Mouse (Mus musculus) midbrain, embryonic 12.5 days (tissue): ENCODE measurements around the gene Gm49486. TPM values are rescaled to one million over a fixed set of nuclear protein-coding genes. Genes with fewer than 3 reads are reported as not detected.

Experiments used
- ATAC-seq: fragments of 200-750 bp; cut with Nextera tagmentation; 2 replicates; pipeline ENCODE4 v1.8.0; 2017; ENCODE audit warnings: low read depth, moderate TSS enrichment, moderate library complexity; ENCODE audit not compliant: low FRiP score
- H3K27ac ChIP-seq: fragments of 300-500 bp; sonication (generic); replicated peaks from 2 replicates; pipeline ENCODE4 v1.5.1; 2016; ENCODE audit warnings: mild to moderate bottlenecking
- H3K27me3 ChIP-seq: fragments of 300-500 bp; sonication (generic); 2 replicates; pipeline ENCODE4 v1.6.1; 2016; ENCODE audit warnings: mild to moderate bottlenecking
- H3K36me3 ChIP-seq: fragments of 300-500 bp; sonication (generic); 2 replicates; pipeline ENCODE4 v1.6.1; 2016
- H3K4me1 ChIP-seq: fragments of 300-500 bp; sonication (generic); 2 replicates; pipeline ENCODE4 v1.6.1; 2016
- H3K4me2 ChIP-seq: fragments of 300-500 bp; sonication (generic); replicated peaks from 2 replicates; pipeline ENCODE4 v1.6.1; 2016; ENCODE audit warnings: mild to moderate bottlenecking, moderate library complexity
- H3K4me3 ChIP-seq: fragments of 300-500 bp; sonication (generic); 2 replicates; pipeline ENCODE4 v1.5.1; 2016; ENCODE audit warnings: mild to moderate bottlenecking
- H3K9ac ChIP-seq: fragments of 300-500 bp; sonication (generic); replicated peaks from 2 replicates; pipeline ENCODE4 v1.6.1; 2016; ENCODE audit warnings: mild to moderate bottlenecking, moderate library complexity
- H3K9me3 ChIP-seq: fragments of 300-500 bp; sonication (generic); 2 replicates; pipeline ENCODE4 v1.6.1; 2016; ENCODE audit warnings: mild to moderate bottlenecking
- WGBS: fragments of 180-500 bp; shearing (Covaris S2); methylation state at CpG from one replicate; pipeline ENCODE4 v1.1.7; 2016; 5-methylcytosine and 5-hydroxymethylcytosine counted together
- polyA plus RNA-seq: library from polyadenylated mRNA; unstranded; fragments of >200 nt; fragmentation: Nextera tagmentation; extraction: Ambion mirVana; gene quantifications from 2 replicates; pipeline ENCODE4 v1.2.1, GENCODE M21; 2016

Gene Gm49486
- polyA plus RNA-seq, 1 experiment from 2014 or later: 0.80 TPM

GRCm38 (mm10) chr15:79280850-79281249 lies 51.7 kb downstream of the Gm49486 start:
- H3K27ac ChIP-seq: no peak overlapping the region

GRCm38 (mm10) chr15:79281389-79281788 lies 52.2 kb downstream of the Gm49486 start:
- Histone ChIP-seq H3K27me3 (no peaks in the 10 kb centered on the region), H3K9ac (no peak overlapping the region), H3K27ac (no peak overlapping the region), H3K36me3 (peaks cover 5% of the 10 kb centered on the region; the same call in 1 of the 2 replicates), H3K4me1 (no peaks in the 10 kb centered on the region), H3K4me2 (no peak overlapping the region), H3K9me3 (no peaks in the 10 kb centered on the region), H3K4me3 (no peak overlapping the region)
- ATAC-seq: no peak
- 80% methylated on average over 1 of the region's 1 CpGs for WGBS

More at GRCm38 (mm10) chr15:79280850-79281249, 51.7 kb downstream of the Gm49486 start:
- Histone ChIP-seq H3K27me3 (no peaks in the 10 kb centered on the region), H3K9me3 (no peaks in the 10 kb centered on the region), H3K4me3 (no peak overlapping the region), H3K9ac (no peak overlapping the region), H3K4me1 (no peaks in the 10 kb centered on the region), H3K4me2 (no peak overlapping the region), H3K36me3 (no peaks in the 10 kb centered on the region)
- WGBS: 65% methylated on average over 5 of the region's 5 CpGs
- no peak for ATAC-seq

GRCm38 (mm10) chr15:79282434-79282833 lies 53.2 kb downstream of the Gm49486 start:
- WGBS: 86% methylated on average over 5 of the region's 5 CpGs
- no peak overlapping the region for H3K27ac ChIP-seq
- H3K4me2 ChIP-seq: no peak overlapping the region

DNA sequence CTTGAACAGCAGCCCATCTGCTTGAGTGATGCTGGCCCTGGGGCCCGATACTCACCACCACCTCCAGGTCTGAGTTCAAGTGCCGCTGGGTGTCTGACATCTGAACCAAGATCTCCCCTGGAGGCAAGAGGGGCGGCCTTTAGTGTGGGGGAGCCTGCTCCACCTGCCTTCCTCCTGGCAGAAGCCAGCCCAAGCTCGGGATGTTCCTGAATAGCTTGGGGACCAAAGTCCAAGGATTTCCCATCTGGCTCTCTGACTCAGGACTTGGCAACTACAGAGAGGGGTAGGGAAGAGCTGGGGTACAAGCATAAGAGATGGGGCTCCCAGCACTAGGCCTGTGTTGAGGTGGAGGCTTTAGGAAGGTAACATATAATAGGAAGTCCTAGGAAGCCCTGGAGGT lies 54.2 kb downstream of the Gm49486 start:
- no peaks in the 10 kb centered on the region for H3K27me3 ChIP-seq
- no peaks in the 10 kb centered on the region for H3K9me3 ChIP-seq
- no peak for ATAC-seq
- no peak overlapping the region for H3K4me2 ChIP-seq
- H3K27ac ChIP-seq: no peak overlapping the region
- peaks cover 7% of the 10 kb centered on the region; the same call in 1 of the 2 replicates for H3K36me3 ChIP-seq
- no peak overlapping the region for H3K9ac ChIP-seq
- H3K4me1 ChIP-seq: no peaks in the 10 kb centered on the region
- H3K4me3 ChIP-seq: no peak overlapping the region
- WGBS: 86% methylated on average over 4 of the region's 4 CpGs

More at GRCm38 (mm10) chr15:79282434-79282833, 53.2 kb downstream of the Gm49486 start:
- Histone ChIP-seq H3K36me3 (peaks cover 7% of the 10 kb centered on the region; the same call in 1 of the 2 replicates), H3K9ac (no peak overlapping the region), H3K4me1 (no peaks in the 10 kb centered on the region), H3K4me3 (no peak overlapping the region), H3K9me3 (no peaks in the 10 kb centered on the region), H3K27me3 (no peaks in the 10 kb centered on the region)
- no peak for ATAC-seq

GRCm38 (mm10) chr15:79285399-79285798 lies 56.2 kb downstream of the Gm49486 start, which contains the start of gene Baiap2l2:
TSS of gene Baiap2l2 (minus strand) at chr15:79285537.
- Histone ChIP-seq H3K36me3 (peaks cover 11% of the 10 kb centered on the region), H3K4me2 (no peak within 1 kb of the TSS), H3K9me3 (no peaks in the 10 kb centered on the region), H3K9ac (no peak within 1 kb of the TSS), H3K27me3 (no peaks in the 10 kb centered on the region), H3K27ac (no peak within 1 kb of the TSS), H3K4me3 (no peak within 1 kb of the TSS), H3K4me1 (no peaks in the 10 kb centered on the region)
- 74% methylated on average over 10 of the region's 10 CpGs for WGBS
- no peak for ATAC-seq

- Histone ChIP-seq H3K4me1 (no peaks in the 10 kb centered on the region), H3K9ac (no peak overlapping the region), H3K4me2 (no peak overlapping the region), H3K36me3 (peaks cover 11% of the 10 kb centered on the region), H3K4me3 (no peak overlapping the region), H3K9me3 (no peaks in the 10 kb centered on the region), H3K27ac (no peak overlapping the region), H3K27me3 (no peaks in the 10 kb centered on the region)
- WGBS: 90% methylated on average over 7 of the region's 7 CpGs
- no peak for ATAC-seq
These were observed 57.0 kb downstream of the Gm49486 start for GRCm38 (mm10) chr15:79286141-79286540.

DNA sequence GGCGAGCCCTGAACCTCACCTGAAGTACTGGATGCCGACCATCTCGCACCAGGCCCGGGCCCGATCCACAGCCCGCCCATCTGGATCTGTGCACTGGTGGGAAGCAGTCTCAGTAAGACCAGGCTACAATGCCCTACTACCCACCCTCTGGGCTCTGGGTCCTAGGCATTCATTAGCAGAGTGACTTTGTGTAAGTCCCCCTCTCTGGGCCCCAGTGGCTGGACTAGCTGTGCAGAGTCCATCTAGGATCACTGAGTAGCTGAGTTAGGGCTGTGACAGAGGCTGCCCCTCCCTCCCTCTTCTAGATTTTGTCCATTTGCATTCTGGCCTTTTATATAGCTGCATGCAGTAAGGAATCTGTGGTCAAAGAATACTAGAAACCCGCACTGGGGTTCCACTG lies 57.9 kb downstream of the Gm49486 start:
- Histone ChIP-seq H3K36me3 (peaks cover 11% of the 10 kb centered on the region), H3K4me1 (no peaks in the 10 kb centered on the region), H3K9ac (no peak overlapping the region), H3K4me3 (no peak overlapping the region), H3K4me2 (no peak overlapping the region), H3K27ac (no peak overlapping the region), H3K9me3 (no peaks in the 10 kb centered on the region), H3K27me3 (no peaks in the 10 kb centered on the region)
- no peak for ATAC-seq
- WGBS: 93% methylated on average over 7 of the region's 7 CpGs

DNA sequence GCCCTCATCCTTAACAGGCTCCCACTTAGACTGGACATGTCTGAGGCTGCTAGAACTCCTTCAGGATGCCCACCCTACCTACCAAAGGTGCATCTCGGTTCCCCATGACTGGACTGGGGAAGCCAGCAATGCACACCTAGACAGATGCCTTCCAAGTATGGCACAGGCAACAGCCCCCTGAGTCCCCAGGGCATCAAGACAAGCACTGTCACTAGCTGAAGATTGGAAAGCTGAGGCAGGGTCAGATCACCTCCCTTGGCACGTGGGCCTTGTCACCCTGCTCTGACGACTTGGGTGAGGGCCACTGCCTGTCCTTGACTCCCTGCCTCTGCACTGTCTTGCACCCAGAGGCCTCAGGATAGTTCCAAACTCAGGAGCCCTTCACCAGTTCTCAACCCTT lies 59.2 kb downstream of the Gm49486 start:
- no peak for ATAC-seq
- H3K27me3 ChIP-seq: no peaks in the 10 kb centered on the region
- no peak overlapping the region for H3K9ac ChIP-seq
- no peak overlapping the region for H3K27ac ChIP-seq
- H3K9me3 ChIP-seq: no peaks in the 10 kb centered on the region
- WGBS: 92% methylated on average over 3 of the region's 3 CpGs
- peaks cover 11% of the 10 kb centered on the region for H3K36me3 ChIP-seq
- H3K4me1 ChIP-seq: no peaks in the 10 kb centered on the region
- no peak overlapping the region for H3K4me3 ChIP-seq
- no peak overlapping the region for H3K4me2 ChIP-seq

- no peaks in the 10 kb centered on the region for H3K4me1 ChIP-seq
- WGBS: 97% methylated on average over 12 of the region's 12 CpGs
- H3K27ac ChIP-seq: no peak overlapping the region
- H3K4me2 ChIP-seq: no peak overlapping the region
- H3K36me3 ChIP-seq: peaks cover 11% of the 10 kb centered on the region
- H3K9me3 ChIP-seq: no peaks in the 10 kb centered on the region
- H3K9ac ChIP-seq: no peak overlapping the region
- H3K4me3 ChIP-seq: no peak overlapping the region
- no peak for ATAC-seq
- no peaks in the 10 kb centered on the region for H3K27me3 ChIP-seq
These were observed 60.2 kb downstream of the Gm49486 start for GRCm38 (mm10) chr15:79289441-79289840.

DNA sequence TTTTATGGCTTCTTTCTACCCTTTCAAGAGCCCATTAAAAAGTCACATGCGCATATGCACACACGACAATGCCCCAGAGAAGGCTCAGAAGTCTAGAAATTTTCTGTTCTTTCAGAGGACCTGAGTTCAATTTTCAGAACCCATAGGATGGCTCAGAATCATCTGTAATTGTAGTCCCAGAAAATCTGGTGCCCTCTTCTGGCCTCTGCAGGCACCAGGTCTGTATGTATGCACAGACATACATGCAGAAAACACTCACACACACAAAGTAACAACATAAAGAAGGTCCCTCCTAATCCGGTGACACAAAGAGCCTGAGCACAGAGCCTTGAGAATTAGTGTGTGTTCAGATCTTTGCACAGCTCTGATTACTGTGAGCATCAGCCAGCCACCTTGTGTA lies 61.1 kb downstream of the Gm49486 start:
- Histone ChIP-seq H3K27ac (no peak overlapping the region), H3K4me3 (no peak overlapping the region), H3K4me1 (no peaks in the 10 kb centered on the region), H3K27me3 (no peaks in the 10 kb centered on the region), H3K4me2 (no peak overlapping the region), H3K9me3 (no peaks in the 10 kb centered on the region), H3K9ac (no peak overlapping the region), H3K36me3 (peaks cover 11% of the 10 kb centered on the region)
- WGBS: 86% methylated on average over 3 of the region's 3 CpGs
- no peak for ATAC-seq

GRCm38 (mm10) chr15:79292779-79293178 lies 63.6 kb downstream of the Gm49486 start:
- Histone ChIP-seq H3K27me3 (no peaks in the 10 kb centered on the region), H3K36me3 (peaks cover 4% of the 10 kb centered on the region; the same call in 1 of the 2 replicates), H3K4me1 (no peaks in the 10 kb centered on the region), H3K27ac (no peak overlapping the region), H3K4me3 (no peak overlapping the region), H3K9me3 (no peaks in the 10 kb centered on the region), H3K4me2 (no peak overlapping the region), H3K9ac (no peak overlapping the region)
- 90% methylated on average over 9 of the region's 9 CpGs for WGBS
- no peak for ATAC-seq

- H3K27ac ChIP-seq: no peak overlapping the region
- no peak for ATAC-seq
- WGBS: 82% methylated on average over 6 of the region's 6 CpGs
- H3K36me3 ChIP-seq: no peaks in the 10 kb centered on the region
- H3K4me1 ChIP-seq: no peaks in the 10 kb centered on the region
- H3K9ac ChIP-seq: no peak overlapping the region
- H3K4me2 ChIP-seq: no peak overlapping the region
- no peak overlapping the region for H3K4me3 ChIP-seq
- no peaks in the 10 kb centered on the region for H3K27me3 ChIP-seq
- H3K9me3 ChIP-seq: no peaks in the 10 kb centered on the region
These were observed 69.4 kb downstream of the Gm49486 start for GRCm38 (mm10) chr15:79298553-79298952.

- H3K4me3 ChIP-seq: no peak overlapping the region
- H3K27me3 ChIP-seq: no peaks in the 10 kb centered on the region
- ATAC-seq: no peak
- H3K4me2 ChIP-seq: no peak overlapping the region
- H3K27ac ChIP-seq: no peak overlapping the region
- 81% methylated on average over 2 of the region's 2 CpGs for WGBS
- no peak overlapping the region for H3K9ac ChIP-seq
- H3K9me3 ChIP-seq: no peaks in the 10 kb centered on the region
- H3K36me3 ChIP-seq: no peaks in the 10 kb centered on the region
- no peaks in the 10 kb centered on the region for H3K4me1 ChIP-seq
These were observed 70.5 kb downstream of the Gm49486 start for GRCm38 (mm10) chr15:79299563-79300155.
